8 mouse cellular contexts compared by ENCODE assay signal in the genomic region with DNA sequence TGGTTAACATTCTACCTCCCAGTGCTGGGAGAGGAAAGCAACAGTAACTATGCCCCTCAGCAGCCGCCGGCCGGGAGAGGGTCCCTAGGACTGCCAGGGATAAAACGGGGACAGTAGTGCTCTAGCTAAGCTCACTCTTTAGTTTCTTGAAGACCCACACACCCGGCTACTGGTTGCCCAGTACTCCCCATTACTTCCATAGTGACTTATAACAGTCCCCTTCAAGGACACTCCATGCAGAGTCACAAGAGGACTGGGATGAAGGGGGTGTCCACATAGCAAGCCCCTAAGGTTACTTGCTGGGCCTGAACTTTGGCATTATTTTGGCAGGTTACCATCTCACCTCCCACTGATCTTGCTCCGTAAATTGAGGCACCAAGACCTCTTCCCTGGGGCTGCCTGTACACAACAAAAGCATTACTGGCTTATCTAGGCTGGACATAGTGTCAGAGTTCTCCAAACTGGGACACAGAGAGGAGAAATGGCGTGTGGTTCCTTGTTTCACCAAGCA. TPM values are rescaled to one million over a fixed set of nuclear protein-coding genes. Genes with fewer than 3 reads are reported as not detected.
DNase-seq lines count a peak whose midpoint lies in the region; ATAC-seq and TF ChIP-seq lines count a peak whose summit lies in the region.

No protein-coding gene starts in this region.

- no peak for ATAC-seq in heart, embryonic 12.5 days (ENCODE audit: insufficient number of reproducible peaks, low FRiP score)
- ATAC-seq in forebrain, embryonic 16.5 days = no peak
- ATAC-seq in liver, postnatal 0 days = no peak

- no peak for TF ChIP-seq EP300 in ES-Bruce4 (IDR thresholded peaks at IDR 0.05; ENCODE audit: insufficient read depth, low read depth, low read length)
- no peak for TF ChIP-seq EP300 in liver, postnatal 0 days (IDR thresholded peaks at IDR 0.05; ENCODE audit: low read depth)

- H3K27me3 ChIP-seq in heart, embryonic 12.5 days (replicated peaks) = no peaks in the 10 kb centered on the region
- H3K27me3 ChIP-seq in ES-Bruce4 (ENCODE audit: control insufficient read depth, insufficient read depth, low read length, poor library complexity, severe bottlenecking) = no peaks in the 10 kb centered on the region
- no peaks in the 10 kb centered on the region for H3K27me3 ChIP-seq in forebrain, embryonic 16.5 days (replicated peaks; ENCODE audit: control insufficient read depth, insufficient read depth, low read length)
- no peaks in the 10 kb centered on the region for H3K27me3 ChIP-seq in liver, postnatal 0 days (ENCODE audit: insufficient read depth, low read length)

- TF ChIP-seq POLR2A in ES-Bruce4 (IDR thresholded peaks at IDR 0.05; ENCODE audit: insufficient read depth, low read length) = no peak

- H3K36me3 ChIP-seq in heart, embryonic 12.5 days = peaks cover 15% of the 10 kb centered on the region
- H3K36me3 ChIP-seq in ES-Bruce4 (ENCODE audit: control insufficient read depth, insufficient read depth, low read length, poor library complexity, severe bottlenecking) = no peaks in the 10 kb centered on the region
- H3K36me3 ChIP-seq in forebrain, embryonic 16.5 days (ENCODE audit: control insufficient read depth, insufficient read depth) = no peaks in the 10 kb centered on the region; the same call in 1 of the 2 replicates
- H3K36me3 ChIP-seq in liver, postnatal 0 days (replicated peaks; ENCODE audit: insufficient read depth, low read length) = peaks cover 10% of the 10 kb centered on the region

- peak overlapping the region; percentile 87 for H3K9ac ChIP-seq in heart, embryonic 12.5 days
- peak overlapping the region; percentile 67 for H3K9ac ChIP-seq in ES-Bruce4 (ENCODE audit: low read depth, poor library complexity, severe bottlenecking)
- H3K9ac ChIP-seq in forebrain, embryonic 16.5 days (replicated peaks; ENCODE audit: low read depth, low read length) = peak overlapping the region; percentile 91
- peak overlapping the region; percentile 89 for H3K9ac ChIP-seq in liver, postnatal 0 days (replicated peaks)

- H3K9me3 ChIP-seq in heart, embryonic 12.5 days (replicated peaks) = no peaks in the 10 kb centered on the region
- no peaks in the 10 kb centered on the region for H3K9me3 ChIP-seq in ES-Bruce4 (replicated peaks; ENCODE audit: control insufficient read depth, insufficient read depth, low read length, poor library complexity, severe bottlenecking)
- H3K9me3 ChIP-seq in forebrain, embryonic 16.5 days (ENCODE audit: control insufficient read depth, low read length) = no peaks in the 10 kb centered on the region
- no peaks in the 10 kb centered on the region for H3K9me3 ChIP-seq in liver, postnatal 0 days (ENCODE audit: low read length)

- peak overlapping the region; percentile 92; the same call in 1 of the 2 replicates for H3K27ac ChIP-seq in heart, embryonic 12.5 days (ENCODE audit: poor library complexity, severe bottlenecking)
- H3K27ac ChIP-seq in ES-Bruce4 (ENCODE audit: insufficient read depth, low read length) = no peak overlapping the region
- peak overlapping the region; percentile 93 for H3K27ac ChIP-seq in forebrain, embryonic 16.5 days (ENCODE audit: low read length)
- peak overlapping the region; percentile 93 for H3K27ac ChIP-seq in liver, postnatal 0 days (ENCODE audit: low read depth)

- peaks cover 30% of the 10 kb centered on the region for H3K4me1 ChIP-seq in heart, embryonic 12.5 days (replicated peaks)
- no peaks in the 10 kb centered on the region for H3K4me1 ChIP-seq in ES-Bruce4 (ENCODE audit: control insufficient read depth, insufficient read depth, low read length)
- peaks cover 18% of the 10 kb centered on the region for H3K4me1 ChIP-seq in forebrain, embryonic 16.5 days (replicated peaks; ENCODE audit: control insufficient read depth, insufficient read depth, low read length)
- H3K4me1 ChIP-seq in liver, postnatal 0 days (ENCODE audit: insufficient read depth) = peaks cover 30% of the 10 kb centered on the region

- H3K4me3 ChIP-seq in heart, embryonic 12.5 days = peak overlapping the region; percentile 81
- peak overlapping the region; percentile 67 for H3K4me3 ChIP-seq in ES-Bruce4 (ENCODE audit: low read depth, low read length)
- H3K4me3 ChIP-seq in forebrain, embryonic 16.5 days (replicated peaks; ENCODE audit: low read length) = peak overlapping the region; percentile 89
- H3K4me3 ChIP-seq in liver, postnatal 0 days (ENCODE audit: low read depth, low read length) = peak overlapping the region; percentile 91

- no peak for DNase-seq in heart, adult 18-20 months
- no peak for DNase-seq in liver, postnatal 0 days
- no peak for DNase-seq in right cerebral cortex, adult 2 months (ENCODE audit: low spot score in 2 of 2)
- DNase-seq in frontal cortex, adult 2 months (ENCODE audit: extremely low spot score in 1 of 2, low spot score in 1 of 2) = no peak
- DNase-seq in MN1 (ENCODE audit: low spot score) = no peak

- no peak for TF ChIP-seq CTCF in ES-Bruce4 (IDR thresholded peaks at IDR 0.05; ENCODE audit: low read depth, low read length)
- TF ChIP-seq CTCF in liver, postnatal 0 days (IDR thresholded peaks at IDR 0.05; ENCODE audit: low read depth) = no peak

- H3K4me2 ChIP-seq in heart, embryonic 12.5 days = peak overlapping the region; percentile 75
- H3K4me2 ChIP-seq in forebrain, embryonic 16.5 days (ENCODE audit: low read length) = peak overlapping the region; percentile 97
- peak overlapping the region; percentile 91 for H3K4me2 ChIP-seq in liver, postnatal 0 days (ENCODE audit: low read depth, low read length)

- 53% methylated on average over 7 of the region's 7 CpGs for WGBS in heart, embryonic 12.5 days
- WGBS in forebrain, embryonic 16.5 days = 42% methylated on average over 7 of the region's 7 CpGs
- 34% methylated on average over 7 of the region's 7 CpGs for WGBS in liver, postnatal 0 days (ENCODE audit: insufficient replicate concordance)

RNA-seq across cellular contexts. Expression of a gene that starts 16.1 kb away (rescaled TPM):
- 6.5 and 6.6 TPM in 2 replicates for polyA plus RNA-seq in heart, embryonic 12.5 days (2016; fragmentation: Nextera tagmentation; extraction: Ambion mirVana)
- total RNA-seq in heart, adult 18-20 months (2021) = 10 to 100 TPM; 29.4 to 30.2 TPM
- 4.0 and 5.9 TPM in 2 replicates for polyA plus RNA-seq in ES-Bruce4 (2011; ENCODE audit: insufficient read depth, insufficient read length, low read depth, missing spikeins)
- polyA plus RNA-seq in forebrain, embryonic 16.5 days (2015; fragmentation: Nextera tagmentation; extraction: Ambion mirVana) = 13.3 and 16.1 TPM in 2 replicates
- polyA plus RNA-seq in liver, postnatal 0 days (2015; fragmentation: Nextera tagmentation; extraction: Ambion mirVana) = 3.9 and 4.9 TPM in 2 replicates
- 66.9 and 72.8 TPM in 2 replicates for polyA plus RNA-seq in frontal cortex, adult 2 months (2012; rRNA removed)
